Mouse (Mus musculus) heart, embryonic 14.5 days (tissue): Measurements from ENCODE around the gene Synpo2l. TPM values are rescaled to one million over a fixed set of nuclear protein-coding genes. Genes with fewer than 3 reads are reported as not detected.
"Not testable (repeated sequence)": the region's sequence is repeated elsewhere in the genome, so short reads cannot be mapped to it uniquely, and the experiment has no call there.

Experiments
- ATAC-seq: fragments of 200-750 bp; cut with Nextera tagmentation; 2 replicates; pipeline ENCODE4 v1.8.0; 2017; ENCODE audit warnings: low read depth, moderate TSS enrichment; ENCODE audit not compliant: insufficient number of reproducible peaks, insufficient read depth, low FRiP score
- H3K27ac ChIP-seq, 2 experiments: fragments of 200-500 bp in 1 of 2; fragments of 300-500 bp in 1 of 2; sonication (generic) in 1 of 2; replicated peaks in 1 of 2; 2 replicates each; pipeline ENCODE4 v1.5.1; 2012 to 2014; ENCODE audit warnings: low read depth in 2 of 2, low read length in 2 of 2, control low read depth in 1 of 2, mild to moderate bottlenecking in 1 of 2, mixed read lengths in 1 of 2; ENCODE audit not compliant: control insufficient read depth in 1 of 2, insufficient read depth in 1 of 2
- H3K27me3 ChIP-seq: fragments of 300-500 bp; sonication (generic); 2 replicates; pipeline ENCODE4 v1.6.1; 2014; ENCODE audit warnings: mild to moderate bottlenecking, low read length, control low read depth; ENCODE audit not compliant: control insufficient read depth, insufficient read depth
- H3K36me3 ChIP-seq: fragments of 300-500 bp; sonication (generic); 2 replicates; pipeline ENCODE4 v1.6.1; 2014; ENCODE audit warnings: mild to moderate bottlenecking, control low read depth, low read length, mixed read lengths; ENCODE audit not compliant: control insufficient read depth, insufficient read depth
- H3K4me1 ChIP-seq, 2 experiments: fragments of 200-500 bp in 1 of 2; fragments of 300-500 bp in 1 of 2; sonication (generic) in 1 of 2; 2 replicates each; pipeline ENCODE4 v1.6.1; 2012 to 2014; ENCODE audit warnings: low read length in 2 of 2, control low read depth in 1 of 2, mixed read lengths in 1 of 2; ENCODE audit not compliant: control insufficient read depth in 2 of 2, insufficient read depth in 2 of 2
- H3K4me2 ChIP-seq: fragments of 300-500 bp; sonication (generic); 2 replicates; pipeline ENCODE4 v1.6.1; 2014; ENCODE audit warnings: mild to moderate bottlenecking, low read length
- H3K4me3 ChIP-seq, 2 experiments: fragments of 200-500 bp in 1 of 2; fragments of 300-500 bp in 1 of 2; sonication (generic) in 1 of 2; 2 replicates each; pipeline ENCODE4 v1.5.1; 2012 to 2014; ENCODE audit warnings: low read length in 2 of 2, mild to moderate bottlenecking in 2 of 2, control low read depth in 1 of 2, low read depth in 1 of 2, moderate library complexity in 1 of 2; ENCODE audit not compliant: control insufficient read depth in 1 of 2, insufficient read depth in 1 of 2
- H3K9ac ChIP-seq: fragments of 300-500 bp; sonication (generic); 2 replicates; pipeline ENCODE4 v1.6.1; 2014; ENCODE audit warnings: mild to moderate bottlenecking, low read length
- H3K9me3 ChIP-seq: fragments of 300-500 bp; sonication (generic); 2 replicates; pipeline ENCODE4 v1.6.1; 2016; ENCODE audit warnings: low read length, control low read depth; ENCODE audit not compliant: control insufficient read depth
- WGBS: fragments of 180-500 bp; shearing (Covaris S2); extraction: QIAGEN DNeasy Blood & Tissue Kit; methylation state at CpG from one replicate; pipeline ENCODE4 v1.1.7; 2014; 5-methylcytosine and 5-hydroxymethylcytosine counted together
- polyA plus RNA-seq: library from polyadenylated mRNA; unstranded; fragments of >200 nt; fragmentation: Nextera tagmentation; extraction: Ambion mirVana; gene quantifications from 2 replicates; pipeline ENCODE4 v1.2.1, GENCODE M21; 2014

Synpo2l gene
- polyA plus RNA-seq, 1 experiment from 2014 or later: 172 TPM

GRCm38 (mm10) chr14:20640644-20641437 is 27.3 kb downstream of the Synpo2l start, which contains the start of gene Usp54:
TSS of gene Usp54 (minus strand) at chr14:20641063.
- peak within 1 kb of the TSS; percentile 73 for H3K4me2 ChIP-seq
- no peaks in the 10 kb centered on the region for H3K9me3 ChIP-seq
- under 1% methylated on average over 73 of the region's 73 CpGs for WGBS
- peak within 1 kb of the TSS; percentile 97 for H3K9ac ChIP-seq
- H3K27ac ChIP-seq: peak within 1 kb of the TSS; percentile 90 to 95
- no peaks in the 10 kb centered on the region for H3K27me3 ChIP-seq
- H3K4me1 ChIP-seq: peaks cover 0 to 11% of the 10 kb centered on the region in 2 experiments; a peak in 2 of 4 replicates
- peak; percentile 91 for ATAC-seq
- peak within 1 kb of the TSS; percentile 74 to 80 for H3K4me3 ChIP-seq
- H3K36me3 ChIP-seq: no peaks in the 10 kb centered on the region

GRCm38 (mm10) chr14:20639918-20640619 is 28.1 kb downstream of the Synpo2l start:
- no peaks in the 10 kb centered on the region for H3K9me3 ChIP-seq
- ATAC-seq: no peak
- no peaks in the 10 kb centered on the region for H3K27me3 ChIP-seq
- peak overlapping the region; percentile 1 to 95; a peak in 3 of 4 replicates for H3K27ac ChIP-seq
- peak overlapping the region; percentile 73 for H3K4me2 ChIP-seq
- H3K4me3 ChIP-seq: peak overlapping the region; percentile 74 to 80
- peaks cover 0 to 11% of the 10 kb centered on the region in 2 experiments; a peak in 2 of 4 replicates for H3K4me1 ChIP-seq
- 4% methylated on average over 16 of the region's 16 CpGs for WGBS
- H3K36me3 ChIP-seq: no peaks in the 10 kb centered on the region
- peak overlapping the region; percentile 97 for H3K9ac ChIP-seq

GRCm38 (mm10) chr14:20638702-20639101 is 29.5 kb downstream of the Synpo2l start:
- no peak for ATAC-seq
- 90% methylated on average over 6 of the region's 6 CpGs for WGBS

GRCm38 (mm10) chr14:20637818-20638574 is 30.2 kb downstream of the Synpo2l start:
- Histone ChIP-seq H3K9me3 (no peaks in the 10 kb centered on the region), H3K4me1 (peaks cover 0 to 11% of the 10 kb centered on the region in 2 experiments; a peak in 2 of 4 replicates), H3K9ac (no peak overlapping the region), H3K27ac (no peak overlapping the region), H3K4me2 (no peak overlapping the region), H3K36me3 (no peaks in the 10 kb centered on the region), H3K27me3 (no peaks in the 10 kb centered on the region), H3K4me3 (no peak overlapping the region)
- no peak for ATAC-seq
- 56% methylated on average over 2 of the region's 2 CpGs for WGBS

More at GRCm38 (mm10) chr14:20638702-20639101, 29.5 kb downstream of the Synpo2l start:
- no peak overlapping the region for H3K9ac ChIP-seq
- no peak overlapping the region for H3K27ac ChIP-seq
- H3K4me2 ChIP-seq: no peak overlapping the region
- no peaks in the 10 kb centered on the region for H3K9me3 ChIP-seq
- no peaks in the 10 kb centered on the region for H3K27me3 ChIP-seq
- peaks cover 0 to 11% of the 10 kb centered on the region in 2 experiments; a peak in 2 of 4 replicates for H3K4me1 ChIP-seq
- no peaks in the 10 kb centered on the region for H3K36me3 ChIP-seq
- H3K4me3 ChIP-seq: no peak overlapping the region

- not testable (repeated sequence) for H3K4me3 ChIP-seq, H3K27ac ChIP-seq, H3K9ac ChIP-seq, ATAC-seq, H3K36me3 ChIP-seq, H3K9me3 ChIP-seq, H3K4me1 ChIP-seq, H3K27me3 ChIP-seq, H3K4me2 ChIP-seq
- WGBS: 93% methylated on average over 3 of the region's 3 CpGs
Observed at GRCm38 (mm10) chr14:20636968-20637367, 31.2 kb downstream of the Synpo2l start.

DNA sequence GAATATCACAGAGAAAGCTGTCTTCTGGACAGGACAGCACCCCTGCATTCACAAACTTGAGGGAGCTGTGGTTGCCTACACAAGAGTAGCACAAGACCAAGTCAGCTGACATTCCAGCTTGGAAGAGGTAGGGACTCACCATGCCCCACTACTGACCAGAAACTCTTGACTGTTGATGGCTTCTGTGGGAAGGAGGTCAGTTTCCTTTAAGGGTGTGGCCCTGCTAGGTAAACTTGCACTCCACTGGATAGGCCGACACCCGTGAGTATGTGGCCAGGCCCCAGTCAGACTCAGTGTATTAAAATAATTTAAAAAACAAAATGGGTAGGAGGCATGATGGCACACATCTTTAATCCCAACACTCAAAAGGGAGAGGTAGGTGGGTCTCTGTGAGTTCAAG is 32.6 kb downstream of the Synpo2l start:
- Histone ChIP-seq H3K9me3 (no peaks in the 10 kb centered on the region), H3K9ac (no peak overlapping the region), H3K36me3 (no peaks in the 10 kb centered on the region), H3K27me3 (no peaks in the 10 kb centered on the region), H3K4me1 (peaks cover 4 to 7% of the 10 kb centered on the region in 2 experiments; a peak in 3 of 4 replicates), H3K27ac (no peak overlapping the region), H3K4me2 (no peak overlapping the region), H3K4me3 (no peak overlapping the region)
- ATAC-seq: no peak
- 90% methylated on average over 2 of the region's 2 CpGs for WGBS

GRCm38 (mm10) chr14:20631253-20631652 is 36.9 kb downstream of the Synpo2l start:
- Histone ChIP-seq H3K9ac (no peak overlapping the region), H3K4me1 (peaks cover 6% of the 10 kb centered on the region in 2 experiments; a peak in 2 of 4 replicates), H3K27me3 (no peaks in the 10 kb centered on the region), H3K4me3 (no peak overlapping the region), H3K27ac (no peak overlapping the region), H3K36me3 (no peaks in the 10 kb centered on the region), H3K9me3 (no peaks in the 10 kb centered on the region), H3K4me2 (no peak overlapping the region)
- ATAC-seq: no peak
- WGBS: 19% methylated on average over 4 of the region's 4 CpGs
